Mouse (Mus musculus) cortical plate, adult 2 months (tissue): Measurements from ENCODE around the gene Tbc1d9b.

Source experiments
- CTCF ChIP-seq: fragments of 200-500 bp; IDR thresholded peaks from 2 replicates; pipeline ENCODE4 v1.5.1; 2011; ENCODE audit warnings: mild to moderate bottlenecking, control low read depth, low read length; ENCODE audit not compliant: insufficient read depth; ENCODE audit errors: extremely low read depth
- POLR2A ChIP-seq: fragments of 200-500 bp; IDR thresholded peaks from 2 replicates; pipeline ENCODE4 v1.6.1; 2011; ENCODE audit warnings: mild to moderate bottlenecking, low read length, control low read depth; ENCODE audit not compliant: insufficient read depth; ENCODE audit errors: extremely low read depth

DNA sequence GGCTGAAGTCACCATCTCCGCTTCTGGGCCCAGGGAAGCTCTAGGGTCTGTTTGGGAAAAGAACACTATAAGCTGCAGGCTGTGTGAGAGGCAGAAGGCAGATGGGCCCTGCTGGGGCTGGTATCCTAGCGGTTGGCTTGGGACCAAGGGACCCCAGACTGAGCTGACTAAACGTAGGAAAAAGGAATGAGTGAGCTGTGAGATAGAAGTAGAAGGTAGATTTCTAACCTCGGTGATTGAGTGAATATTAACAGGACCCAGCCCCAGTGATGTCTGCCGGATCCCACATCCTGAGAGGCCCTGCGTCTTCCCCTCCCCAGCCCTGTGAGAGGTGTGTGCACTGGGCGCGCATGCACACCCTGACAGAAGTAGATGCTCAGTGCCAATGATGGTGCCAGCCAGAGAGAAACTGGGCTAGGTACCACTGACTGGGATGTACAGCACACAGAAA lies 8.5 kb upstream of the Tbc1d9b start:
- TF ChIP-seq POLR2A (no peak), CTCF (no peak)
